Mouse (Mus musculus): ENCODE measurements around the gene Smg1. TPM values are rescaled to one million over a fixed set of nuclear protein-coding genes. Genes with fewer than 3 reads are reported as not detected.

The Smg1 gene
- polyA plus RNA-seq, 1 experiment from 2014 or later: 11.7 TPM

- peak; percentile 83 for ATAC-seq (ENCODE audit: low FRiP score, low TSS enrichment)
- Histone ChIP-seq H3K27me3 (ENCODE audit: insufficient read depth, low read length) (no peaks in the 10 kb centered on the region), H3K4me1 (ENCODE audit: insufficient read depth, low read length) (peaks cover 24% of the 10 kb centered on the region), H3K4me3 (ENCODE audit: low read length) (peak overlapping the region; percentile 62), H3K9ac (replicated peaks; ENCODE audit: low read length) (peak overlapping the region; percentile 81), H3K4me2 (replicated peaks; ENCODE audit: low read depth, low read length) (peak overlapping the region; percentile 64), H3K27ac (ENCODE audit: low read length) (peak overlapping the region; percentile 93), H3K9me3 (ENCODE audit: low read length) (no peaks in the 10 kb centered on the region), H3K36me3 (ENCODE audit: insufficient read depth, low read length) (peaks cover 20% of the 10 kb centered on the region; the same call in 1 of the 2 replicates)
- WGBS: under 1% methylated on average over 21 of the region's 21 CpGs
Observed at GRCm38 (mm10) chr7:118128925-118129429, 114.5 kb downstream of the Smg1 start.

GRCm38 (mm10) chr7:118126219-118126875 lies 117.1 kb downstream of the Smg1 start:
- H3K4me2 ChIP-seq (replicated peaks; ENCODE audit: low read depth, low read length): no peak overlapping the region
- peaks cover 24% of the 10 kb centered on the region for H3K4me1 ChIP-seq (ENCODE audit: insufficient read depth, low read length)
- H3K9ac ChIP-seq (replicated peaks; ENCODE audit: low read length): no peak overlapping the region
- no peak overlapping the region for H3K27ac ChIP-seq (ENCODE audit: low read length)
- H3K4me3 ChIP-seq (ENCODE audit: low read length): no peak overlapping the region
- no peaks in the 10 kb centered on the region for H3K27me3 ChIP-seq (ENCODE audit: insufficient read depth, low read length)
- H3K36me3 ChIP-seq (ENCODE audit: insufficient read depth, low read length): peaks cover 30% of the 10 kb centered on the region; the same call in 1 of the 2 replicates
- no peaks in the 10 kb centered on the region for H3K9me3 ChIP-seq (ENCODE audit: low read length)
- WGBS: 61% methylated on average over 11 of the region's 11 CpGs
- ATAC-seq (ENCODE audit: low FRiP score, low TSS enrichment): no peak

GRCm38 (mm10) chr7:118125736-118126135 lies 117.7 kb downstream of the Smg1 start:
- Histone ChIP-seq H3K9ac (replicated peaks; ENCODE audit: low read length) (no peak overlapping the region), H3K4me1 (ENCODE audit: insufficient read depth, low read length) (peaks cover 24% of the 10 kb centered on the region), H3K27me3 (ENCODE audit: insufficient read depth, low read length) (no peaks in the 10 kb centered on the region), H3K4me2 (replicated peaks; ENCODE audit: low read depth, low read length) (no peak overlapping the region), H3K36me3 (ENCODE audit: insufficient read depth, low read length) (peaks cover 36% of the 10 kb centered on the region), H3K27ac (ENCODE audit: low read length) (no peak overlapping the region), H3K4me3 (ENCODE audit: low read length) (no peak overlapping the region), H3K9me3 (ENCODE audit: low read length) (no peaks in the 10 kb centered on the region)
- no peak for ATAC-seq (ENCODE audit: low FRiP score, low TSS enrichment)

- Histone ChIP-seq H3K36me3 (ENCODE audit: insufficient read depth, low read length) (peaks cover 55% of the 10 kb centered on the region), H3K4me1 (ENCODE audit: insufficient read depth, low read length) (peaks cover 35% of the 10 kb centered on the region)
- no peak for ATAC-seq (ENCODE audit: low FRiP score, low TSS enrichment)
Observed at GRCm38 (mm10) chr7:118123512-118124411, 119.7 kb downstream of the Smg1 start.

GRCm38 (mm10) chr7:118122235-118122634 lies 121.2 kb downstream of the Smg1 start:
- H3K4me2 ChIP-seq (replicated peaks; ENCODE audit: low read depth, low read length): no peak overlapping the region
- H3K4me1 ChIP-seq (ENCODE audit: insufficient read depth, low read length): peaks cover 33% of the 10 kb centered on the region
- no peak overlapping the region for H3K27ac ChIP-seq (ENCODE audit: low read length)
- WGBS: 95% methylated on average over 7 of the region's 7 CpGs
- H3K9me3 ChIP-seq (ENCODE audit: low read length): no peaks in the 10 kb centered on the region
- no peaks in the 10 kb centered on the region for H3K27me3 ChIP-seq (ENCODE audit: insufficient read depth, low read length)
- peaks cover 65% of the 10 kb centered on the region for H3K36me3 ChIP-seq (ENCODE audit: insufficient read depth, low read length)
- ATAC-seq (ENCODE audit: low FRiP score, low TSS enrichment): no peak
- H3K9ac ChIP-seq (replicated peaks; ENCODE audit: low read length): no peak overlapping the region
- H3K4me3 ChIP-seq (ENCODE audit: low read length): no peak overlapping the region

More at GRCm38 (mm10) chr7:118123512-118124411, 119.7 kb downstream of the Smg1 start:
- no peaks in the 10 kb centered on the region for H3K9me3 ChIP-seq (ENCODE audit: low read length)
- H3K27me3 ChIP-seq (ENCODE audit: insufficient read depth, low read length): no peaks in the 10 kb centered on the region
- no peak overlapping the region for H3K4me3 ChIP-seq (ENCODE audit: low read length)
- WGBS: 84% methylated on average over 4 of the region's 4 CpGs
- no peak overlapping the region for H3K27ac ChIP-seq (ENCODE audit: low read length)
- no peak overlapping the region for H3K4me2 ChIP-seq (replicated peaks; ENCODE audit: low read depth, low read length)
- no peak overlapping the region for H3K9ac ChIP-seq (replicated peaks; ENCODE audit: low read length)

- H3K4me2 ChIP-seq (replicated peaks; ENCODE audit: low read depth, low read length): no peak overlapping the region
- H3K36me3 ChIP-seq (ENCODE audit: insufficient read depth, low read length): peaks cover 52% of the 10 kb centered on the region
- H3K9ac ChIP-seq (replicated peaks; ENCODE audit: low read length): no peak overlapping the region
- peak overlapping the region; percentile 22; the same call in 1 of the 2 replicates for H3K27ac ChIP-seq (ENCODE audit: low read length)
- ATAC-seq (ENCODE audit: low FRiP score, low TSS enrichment): no peak
- no peak overlapping the region for H3K4me3 ChIP-seq (ENCODE audit: low read length)
- H3K27me3 ChIP-seq (ENCODE audit: insufficient read depth, low read length): no peaks in the 10 kb centered on the region
- H3K9me3 ChIP-seq (ENCODE audit: low read length): no peaks in the 10 kb centered on the region
- H3K4me1 ChIP-seq (ENCODE audit: insufficient read depth, low read length): peaks cover 24% of the 10 kb centered on the region
- WGBS: 79% methylated on average over 1 of the region's 1 CpGs
Observed at GRCm38 (mm10) chr7:118120654-118121053, 122.8 kb downstream of the Smg1 start.

- peaks cover 51% of the 10 kb centered on the region for H3K36me3 ChIP-seq (ENCODE audit: insufficient read depth, low read length)
- peak overlapping the region; percentile 22; the same call in 1 of the 2 replicates for H3K27ac ChIP-seq (ENCODE audit: low read length)
- no peak overlapping the region; the same call in 1 of the 2 replicates for H3K9ac ChIP-seq (replicated peaks; ENCODE audit: low read length)
- H3K9me3 ChIP-seq (ENCODE audit: low read length): no peaks in the 10 kb centered on the region
- 48% methylated on average over 5 of the region's 5 CpGs for WGBS
- H3K4me3 ChIP-seq (ENCODE audit: low read length): no peak overlapping the region
- ATAC-seq (ENCODE audit: low FRiP score, low TSS enrichment): no peak
- H3K4me2 ChIP-seq (replicated peaks; ENCODE audit: low read depth, low read length): no peak overlapping the region
- no peaks in the 10 kb centered on the region for H3K27me3 ChIP-seq (ENCODE audit: insufficient read depth, low read length)
- peaks cover 24% of the 10 kb centered on the region for H3K4me1 ChIP-seq (ENCODE audit: insufficient read depth, low read length)
Observed at GRCm38 (mm10) chr7:118119946-118120345, 123.5 kb downstream of the Smg1 start.

GRCm38 (mm10) chr7:118119142-118119541 lies 124.3 kb downstream of the Smg1 start:
- Histone ChIP-seq H3K4me3 (ENCODE audit: low read length) (no peak overlapping the region), H3K27ac (ENCODE audit: low read length) (peak overlapping the region; percentile 39; the same call in 1 of the 2 replicates), H3K4me2 (replicated peaks; ENCODE audit: low read depth, low read length) (no peak overlapping the region), H3K27me3 (ENCODE audit: insufficient read depth, low read length) (no peaks in the 10 kb centered on the region), H3K36me3 (ENCODE audit: insufficient read depth, low read length) (peaks cover 52% of the 10 kb centered on the region), H3K9ac (replicated peaks; ENCODE audit: low read length) (no peak overlapping the region), H3K4me1 (ENCODE audit: insufficient read depth, low read length) (peaks cover 30% of the 10 kb centered on the region), H3K9me3 (ENCODE audit: low read length) (no peaks in the 10 kb centered on the region)
- WGBS: 63% methylated on average over 2 of the region's 2 CpGs
- ATAC-seq (ENCODE audit: low FRiP score, low TSS enrichment): no peak

GRCm38 (mm10) chr7:118118426-118118825 lies 125.0 kb downstream of the Smg1 start:
- peaks cover 37% of the 10 kb centered on the region for H3K4me1 ChIP-seq (ENCODE audit: insufficient read depth, low read length)
- H3K36me3 ChIP-seq (ENCODE audit: insufficient read depth, low read length): peaks cover 58% of the 10 kb centered on the region
- no peaks in the 10 kb centered on the region for H3K9me3 ChIP-seq (ENCODE audit: low read length)
- H3K27me3 ChIP-seq (ENCODE audit: insufficient read depth, low read length): no peaks in the 10 kb centered on the region
- ATAC-seq (ENCODE audit: low FRiP score, low TSS enrichment): no peak
- H3K4me2 ChIP-seq (replicated peaks; ENCODE audit: low read depth, low read length): no peak overlapping the region
- H3K27ac ChIP-seq (ENCODE audit: low read length): peak overlapping the region; percentile 75
- H3K4me3 ChIP-seq (ENCODE audit: low read length): no peak overlapping the region
- 85% methylated on average over 3 of the region's 3 CpGs for WGBS
- H3K9ac ChIP-seq (replicated peaks; ENCODE audit: low read length): no peak overlapping the region

Data from kidney, embryonic 16.5 days (tissue).